Mouse (Mus musculus) layer of hippocampus, adult 18-20 months (tissue): ENCODE measurements at regions not wholly inside any gene's neighbourhood (a gene's known extent, or its start where the extent isn't known, plus 50 kb on each side); places are given as distances from the start of the nearest gene placed in this dataset.
A peak's percentile ranks its signal among the peaks of the same experiment; 100 is the strongest.

ENCODE experiments used
- DNase-seq, 2 experiments: peaks; one replicate each; pipeline ENCODE4 v3.0.0; 2022; ENCODE audit warnings: low spot score in 2 of 2

DNA sequence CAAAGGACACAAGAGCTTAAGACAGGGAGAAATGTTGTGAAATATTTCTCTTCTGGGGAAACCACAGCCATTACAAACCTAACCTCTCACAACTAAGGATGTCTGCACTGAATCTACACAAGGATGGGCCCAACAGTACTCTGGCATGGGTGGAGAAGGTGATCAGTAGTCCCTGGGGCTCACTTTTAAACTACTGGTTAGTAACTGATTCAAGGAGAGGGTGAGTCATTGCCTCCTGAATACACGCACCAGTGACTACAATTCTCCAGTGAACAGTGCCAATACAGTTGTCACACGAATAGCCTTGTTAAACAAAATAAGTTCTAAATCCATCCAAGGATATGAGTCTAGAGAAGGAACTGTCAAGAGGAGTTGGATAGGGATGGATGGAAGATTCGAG, 232.6 kb upstream of the Gm21830 start:
- DNase-seq: no peak

DNA sequence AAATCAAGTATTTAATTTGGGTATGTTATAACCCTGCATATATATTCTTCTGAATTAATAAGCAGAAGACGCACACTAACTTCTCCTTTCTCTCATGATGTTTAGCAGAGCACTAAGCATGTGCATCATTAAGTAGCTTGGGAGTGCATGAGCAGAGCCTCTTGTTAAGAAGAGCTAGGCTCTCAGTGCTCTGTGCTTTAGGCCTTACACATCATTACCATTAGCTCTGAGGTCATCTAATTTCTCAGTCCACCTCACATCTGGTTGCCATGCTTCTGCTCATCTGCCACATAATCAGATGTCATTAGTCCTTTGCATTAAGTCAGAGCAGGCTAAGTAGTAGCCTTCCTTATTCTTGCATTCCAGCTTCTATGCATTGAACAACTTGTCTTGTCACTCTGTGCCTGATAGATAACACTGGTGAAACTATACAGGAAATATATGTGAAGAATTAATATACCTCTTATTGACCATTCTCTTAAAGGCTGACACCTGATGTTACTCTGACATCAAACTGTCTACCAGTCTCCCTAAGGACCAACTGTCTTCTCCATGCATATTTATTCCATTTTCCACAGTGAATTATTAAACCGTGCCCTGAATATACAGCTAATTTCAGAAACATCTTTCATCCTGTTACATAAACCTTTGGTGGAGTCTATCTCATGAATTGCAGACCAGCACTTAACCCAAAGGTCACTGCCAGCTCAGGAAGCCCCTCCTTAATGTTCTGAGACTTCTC, 192.3 kb upstream of the Gm21830 start:
- no peak for DNase-seq

DNA sequence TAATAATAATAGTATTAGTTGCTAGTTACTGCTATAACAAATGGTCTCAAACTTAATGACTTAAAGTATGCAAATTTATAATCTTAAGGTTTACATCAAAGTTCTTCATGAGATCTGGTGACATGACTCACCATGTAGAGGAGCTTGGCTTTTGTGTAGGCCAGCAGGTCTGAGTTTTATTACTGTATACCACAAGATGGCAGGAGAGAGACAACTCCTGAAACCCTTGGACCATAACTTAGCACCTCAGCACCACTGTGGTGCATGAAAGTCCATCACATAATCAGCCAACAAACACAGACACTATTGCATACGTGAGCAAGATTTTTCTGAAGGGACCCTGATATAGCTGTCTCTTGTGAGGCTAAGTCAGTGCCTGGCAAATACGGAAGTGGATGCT, 187.2 kb upstream of the Gm21830 start:
- DNase-seq: peak in 1 of 2 experiments; percentile 5

DNA sequence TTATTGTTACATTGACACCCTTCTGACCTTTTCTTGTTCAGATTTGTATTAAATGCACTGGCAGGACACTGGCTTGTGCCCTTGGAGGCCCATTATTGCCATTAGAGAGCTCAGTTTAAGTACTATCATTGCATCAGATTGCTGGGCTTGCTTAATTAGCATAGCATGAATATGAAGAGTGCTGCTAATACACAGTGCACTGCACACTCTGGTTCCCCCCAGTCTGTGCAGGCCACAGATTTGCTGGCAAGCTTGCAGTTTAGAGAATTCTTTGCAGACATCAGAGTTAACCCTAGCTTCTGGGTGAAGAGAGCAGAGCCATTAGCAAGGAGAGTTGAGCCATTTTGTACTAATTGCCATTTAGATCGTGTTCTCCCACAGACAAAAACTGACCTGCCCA, 156.1 kb upstream of the Gm21830 start:
- no peak for DNase-seq
